Comparison of ENCODE assay signal across 7 mouse cellular contexts in genomic region chr19:21777171-21777731, GRCm38 (mm10). TPM values are rescaled to one million over a fixed set of nuclear protein-coding genes. Genes with fewer than 3 reads are reported as not detected.
DNase-seq lines count a peak whose midpoint lies in the region; ATAC-seq and TF ChIP-seq lines count a peak whose summit lies in the region.

No protein-coding gene starts in this region.

- H3K36me3 ChIP-seq in forebrain, embryonic 13.5 days (ENCODE audit: poor library complexity, severe bottlenecking): no peaks in the 10 kb centered on the region
- no peaks in the 10 kb centered on the region; the same call in 1 of the 2 replicates for H3K36me3 ChIP-seq in limb, embryonic 14.5 days (ENCODE audit: control insufficient read depth, insufficient read depth, low read length)
- no peaks in the 10 kb centered on the region for H3K36me3 ChIP-seq in midbrain, embryonic 14.5 days (ENCODE audit: control insufficient read depth, insufficient read depth, low read length)

- 30% methylated on average over 20 of the region's 20 CpGs for WGBS in forebrain, embryonic 13.5 days
- 32% methylated on average over 20 of the region's 20 CpGs for WGBS in limb, embryonic 14.5 days
- 26% methylated on average over 20 of the region's 20 CpGs for WGBS in midbrain, embryonic 14.5 days

- peak; percentile 46 for DNase-seq in MEL-GATA-1-ER (ENCODE audit: extremely low read depth, low read depth)
- peak; percentile 53 for DNase-seq in brain, adult 2 months (ENCODE audit: low read depth, low spot score)
- no peak for DNase-seq in limb, embryonic 14.5 days (ENCODE audit: low spot score)
- peak; percentile 55 for DNase-seq in midbrain, embryonic 14.5 days
- DNase-seq in testis, postnatal 10 days (ENCODE audit: low spot score): peak; percentile 64

- no peak for TF ChIP-seq POLR2A in limb, embryonic 14.5 days (IDR thresholded peaks at IDR 0.05; ENCODE audit: borderline replicate concordance, extremely low read depth, insufficient read depth, insufficient read length)

- no peak overlapping the region for H3K4me3 ChIP-seq in forebrain, embryonic 13.5 days
- H3K4me3 ChIP-seq in limb, embryonic 14.5 days (replicated peaks; ENCODE audit: low read length): no peak overlapping the region
- no peak overlapping the region for H3K4me3 ChIP-seq in midbrain, embryonic 14.5 days (replicated peaks; ENCODE audit: low read depth, low read length)

- no peak for ATAC-seq in forebrain, embryonic 13.5 days
- ATAC-seq in hematopoietic stem cell, adult 5-6 weeks (replicated peaks in 1 of 2; ENCODE audit: insufficient read depth in 1 of 2, low FRiP score in 2 of 2, low TSS enrichment in 1 of 2, low read depth in 1 of 2, poor library complexity in 2 of 2, severe bottlenecking in 2 of 2): peak; percentile 14 to 40; a peak in 2 of 4 replicates
- no peak for ATAC-seq in limb, embryonic 14.5 days (ENCODE audit: low FRiP score, low read depth)
- no peak for ATAC-seq in midbrain, embryonic 14.5 days (ENCODE audit: low FRiP score, low TSS enrichment)

- H3K9ac ChIP-seq in forebrain, embryonic 13.5 days: no peak overlapping the region
- no peak overlapping the region for H3K9ac ChIP-seq in limb, embryonic 14.5 days (ENCODE audit: low read depth, low read length, severe bottlenecking)
- H3K9ac ChIP-seq in midbrain, embryonic 14.5 days (replicated peaks; ENCODE audit: low read length): no peak overlapping the region

- H3K9me3 ChIP-seq in forebrain, embryonic 13.5 days (replicated peaks): no peaks in the 10 kb centered on the region
- H3K9me3 ChIP-seq in limb, embryonic 14.5 days (ENCODE audit: control insufficient read depth, low read length): no peaks in the 10 kb centered on the region
- no peaks in the 10 kb centered on the region for H3K9me3 ChIP-seq in midbrain, embryonic 14.5 days (ENCODE audit: control insufficient read depth, low read length)

- H3K4me1 ChIP-seq in forebrain, embryonic 13.5 days: peaks cover 36% of the 10 kb centered on the region
- H3K4me1 ChIP-seq in limb, embryonic 14.5 days (ENCODE audit: control insufficient read depth, insufficient read depth, low read length): peaks cover 23% of the 10 kb centered on the region
- H3K4me1 ChIP-seq in midbrain, embryonic 14.5 days (ENCODE audit: control insufficient read depth, insufficient read depth, low read length): peaks cover 26% of the 10 kb centered on the region

- H3K27ac ChIP-seq in forebrain, embryonic 13.5 days: no peak overlapping the region
- no peak overlapping the region for H3K27ac ChIP-seq in limb, embryonic 14.5 days (replicated peaks; ENCODE audit: low read depth, low read length)
- H3K27ac ChIP-seq in midbrain, embryonic 14.5 days (replicated peaks; ENCODE audit: low read depth, low read length): no peak overlapping the region

- peak overlapping the region; percentile 93 for H3K4me2 ChIP-seq in forebrain, embryonic 13.5 days
- H3K4me2 ChIP-seq in limb, embryonic 14.5 days (replicated peaks; ENCODE audit: low read depth, low read length, severe bottlenecking): peak overlapping the region; percentile 77
- peak overlapping the region; percentile 93 for H3K4me2 ChIP-seq in midbrain, embryonic 14.5 days (ENCODE audit: low read length)

- H3K27me3 ChIP-seq in forebrain, embryonic 13.5 days: no peaks in the 10 kb centered on the region
- H3K27me3 ChIP-seq in limb, embryonic 14.5 days (ENCODE audit: control insufficient read depth, insufficient read depth, low read length): no peaks in the 10 kb centered on the region
- no peaks in the 10 kb centered on the region for H3K27me3 ChIP-seq in midbrain, embryonic 14.5 days (ENCODE audit: control insufficient read depth, insufficient read depth, low read length)

RNA-seq across cellular contexts. Expression of gene Cemip2, which starts 0.9 kb away (rescaled TPM):
- polyA plus RNA-seq in forebrain, embryonic 13.5 days (2015; fragmentation: Nextera tagmentation; extraction: Ambion mirVana): 54.2 and 61.3 TPM in 2 replicates
- 9.2 and 13.1 TPM in 2 replicates for total RNA-seq in hematopoietic stem cell, adult 5-6 weeks (2017)
- polyA plus RNA-seq in limb, embryonic 14.5 days (2012; rRNA removed): 16.1 and 17.1 TPM in 2 replicates
- polyA plus RNA-seq in limb, embryonic 14.5 days (2014; fragmentation: Nextera tagmentation; extraction: Ambion mirVana): 31.1 and 33.3 TPM in 2 replicates
- polyA plus RNA-seq in midbrain, embryonic 14.5 days (2014; fragmentation: Nextera tagmentation; extraction: Ambion mirVana): 32.5 and 53.9 TPM in 2 replicates

Comparison
In these comparisons a context has a peak if more than half of its experiments do, and no peak if none do; other contexts are left out.
1. ATAC-seq: peak in hematopoietic stem cell, adult 5-6 weeks (2 of 2); none in forebrain, embryonic 13.5 days (single experiment), limb, embryonic 14.5 days (single experiment) and midbrain, embryonic 14.5 days (single experiment).
2. Peak in every context shown above with its lines, with median percentiles within 50 percentile points of each other: H3K4me2 ChIP-seq.